Mouse (Mus musculus) adrenal gland, postnatal 10 days (tissue): ENCODE results near the gene C7. TPM values are rescaled to one million over a fixed set of nuclear protein-coding genes. Genes with fewer than 3 reads are reported as not detected.
"Not testable (repeated sequence)": the region's sequence is repeated elsewhere in the genome, so short reads cannot be mapped to it uniquely, and the experiment has no call there.

ENCODE experiments used
- DNase-seq: peaks from one replicate; pipeline ENCODE4 v3.0.0; 2021; ENCODE audit warnings: mixed read lengths
- long read RNA-seq, 2 experiments: library from polyadenylated mRNA; stranded (forward); transcript quantifications; one replicate each; pipeline ENCODE4 v2.0.0; 2021
- total RNA-seq, 2 experiments: library from RNA; stranded (reverse); gene quantifications; 2 replicates each; pipeline ENCODE4 v1.2.3; 2021

C7 gene
- 1 to 10 TPM; 6.4 to 6.6 TPM for total RNA-seq
- long read RNA-seq, experiment 1, partial matches to known transcripts = 0 of 3 reads
- long read RNA-seq, experiment 1, other reads (novel, unspliced or antisense) = 1 of 3 reads
- long read RNA-seq, experiment 2, partial matches to known transcripts = 1 of 3 reads
- long read RNA-seq, experiment 2, other reads (novel, unspliced or antisense) = 1 of 3 reads

DNA sequence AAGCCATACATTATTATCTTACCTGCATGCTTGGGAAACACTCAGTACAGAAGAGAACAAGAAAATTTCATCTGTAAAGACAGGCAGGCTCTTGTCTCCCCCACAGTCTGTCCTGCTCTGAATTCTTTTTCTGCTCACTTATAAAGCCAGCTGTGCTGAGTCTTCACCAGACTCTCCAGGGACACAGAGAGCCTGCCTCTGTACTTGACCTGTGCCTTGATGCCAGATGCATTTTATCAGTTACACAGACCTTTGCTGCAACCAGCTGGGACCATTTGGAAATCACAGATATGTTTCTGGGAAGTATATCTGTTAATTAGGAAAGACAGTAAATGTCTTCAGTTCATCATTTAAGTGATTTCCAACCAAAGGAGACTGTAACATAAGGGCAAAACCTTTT lies at the start of gene C7:
Gene C7, minus strand, starts transcription at position 106 of the 400 bp plus-strand sequence.
- DNase-seq = no peak

DNA sequence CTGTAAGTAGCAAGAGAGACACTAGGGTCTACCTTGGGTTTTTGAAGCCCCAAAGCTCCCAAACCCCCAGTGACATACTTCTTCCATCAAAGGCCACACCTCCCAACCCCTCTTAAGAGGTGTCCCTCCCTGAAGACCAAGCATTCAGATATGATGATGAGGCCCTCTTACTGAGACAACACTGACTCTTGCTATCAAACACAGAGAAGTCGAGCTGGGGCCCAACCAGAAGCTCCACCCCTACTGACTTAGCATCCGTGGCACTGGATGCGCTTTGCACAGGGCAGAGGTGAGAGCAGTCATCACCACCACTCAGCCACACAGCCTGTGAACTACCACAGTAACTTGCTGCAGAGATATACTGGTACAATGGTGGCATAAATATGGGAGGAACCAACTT lies 49.1 kb upstream of the C7 start:
- no peak for DNase-seq

DNA sequence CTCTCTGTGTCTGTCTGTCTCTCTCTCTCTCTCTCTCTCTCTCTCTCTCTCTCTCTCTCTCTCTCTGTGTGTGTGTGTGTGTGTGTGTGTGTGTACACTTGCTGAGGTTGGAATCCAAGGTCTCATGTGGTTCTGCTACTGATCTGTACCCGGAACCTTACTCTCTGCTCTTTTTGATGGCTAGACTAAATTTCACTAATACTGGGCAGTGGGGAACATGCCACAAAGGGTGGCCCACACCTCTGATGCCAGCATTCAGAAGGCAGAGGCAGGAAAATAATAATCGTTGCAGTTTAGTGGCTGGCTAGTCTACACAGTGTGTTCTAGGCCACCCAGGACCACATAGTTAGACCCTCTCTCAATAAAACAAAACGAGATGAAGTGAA lies 45.1 kb upstream of the C7 start:
- no peak for DNase-seq

DNA sequence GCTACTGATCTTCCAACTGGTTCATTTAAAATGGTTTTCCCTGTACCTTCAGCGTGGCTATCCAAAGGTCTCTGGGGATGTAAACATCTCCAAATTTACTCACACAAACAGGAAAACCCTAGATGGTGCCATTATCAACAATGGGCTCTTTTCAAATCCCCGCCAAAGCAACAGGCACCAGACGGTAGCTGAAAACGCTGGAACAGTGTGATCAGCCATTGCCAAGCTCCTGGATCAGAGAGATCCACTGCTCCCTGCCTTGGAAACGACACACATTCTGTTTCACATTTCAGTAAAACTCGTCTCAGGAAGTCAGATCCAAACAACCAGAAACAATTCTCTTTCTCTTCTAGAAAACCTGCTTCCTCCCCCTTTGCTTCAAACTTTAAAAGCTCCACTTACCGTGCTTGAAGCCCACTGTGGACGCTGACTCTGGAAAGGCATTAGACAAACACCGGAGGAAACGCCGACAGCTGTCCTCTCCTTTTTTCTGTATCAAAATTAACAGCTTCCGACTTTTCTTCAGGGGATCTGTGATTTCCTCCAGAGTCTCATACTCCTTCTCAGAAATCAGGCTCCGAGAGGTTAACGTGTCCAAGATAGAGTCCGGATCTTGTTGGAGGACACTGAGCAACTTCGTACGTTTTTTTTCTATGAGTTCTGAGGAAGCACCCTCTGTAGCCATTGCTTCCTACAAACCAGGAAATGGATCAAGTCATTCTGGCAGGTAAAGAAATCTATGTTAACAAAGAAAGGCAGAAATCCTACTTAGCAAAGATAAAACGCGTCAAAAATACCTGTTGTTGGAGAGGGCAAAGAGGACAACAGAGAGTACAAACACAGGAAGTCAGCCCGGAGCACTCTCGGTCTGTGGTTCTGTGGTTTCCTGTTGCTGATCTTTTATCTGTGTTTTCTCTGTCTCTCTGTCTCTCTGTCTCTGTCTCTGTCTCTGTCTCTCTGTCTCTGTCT lies 44.4 kb upstream of the C7 start, which contains the start of gene Card6:
Gene Card6, minus strand, starts transcription at position 854 of the 969 bp plus-strand sequence.
- DNase-seq = peak; percentile 37

DNA sequence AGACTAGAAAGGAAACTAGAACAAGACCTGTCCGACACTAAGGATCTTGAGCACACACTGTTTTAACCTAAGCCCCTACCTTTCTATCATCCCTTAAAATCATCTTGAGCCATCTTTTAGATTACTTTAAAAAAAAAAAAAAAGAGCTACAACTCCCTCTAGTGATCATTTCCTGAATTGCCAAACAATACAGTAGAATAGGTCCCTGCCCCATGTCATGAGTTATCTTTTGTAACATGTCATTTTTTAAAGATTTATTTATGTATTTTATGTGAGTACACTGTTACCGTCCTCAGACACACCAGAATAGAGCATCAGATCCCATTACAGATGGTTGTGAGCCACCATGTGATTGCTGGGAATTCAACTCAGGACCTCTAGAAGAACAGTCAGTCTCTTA lies 42.8 kb upstream of the C7 start:
- no peak for DNase-seq

DNA sequence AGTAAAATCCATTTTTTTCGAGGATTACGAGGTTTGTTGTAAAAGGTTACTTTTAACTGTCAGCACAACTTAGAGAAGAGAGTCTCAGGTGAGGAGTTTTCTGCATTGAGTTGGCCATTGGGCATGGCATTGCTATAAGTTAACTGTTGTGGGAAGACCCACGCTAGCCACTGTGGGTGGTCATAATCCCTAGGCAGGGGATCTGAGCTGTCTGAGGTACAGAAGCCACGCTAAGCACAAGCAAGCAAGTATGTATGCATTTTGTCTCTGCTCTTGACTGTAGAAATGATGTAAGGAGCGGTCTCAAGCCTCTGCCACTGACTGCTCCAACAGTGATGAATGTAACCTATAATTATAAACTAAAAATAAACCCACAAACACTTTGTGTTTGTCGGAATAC lies 42.4 kb upstream of the C7 start:
- no peak for DNase-seq

DNA sequence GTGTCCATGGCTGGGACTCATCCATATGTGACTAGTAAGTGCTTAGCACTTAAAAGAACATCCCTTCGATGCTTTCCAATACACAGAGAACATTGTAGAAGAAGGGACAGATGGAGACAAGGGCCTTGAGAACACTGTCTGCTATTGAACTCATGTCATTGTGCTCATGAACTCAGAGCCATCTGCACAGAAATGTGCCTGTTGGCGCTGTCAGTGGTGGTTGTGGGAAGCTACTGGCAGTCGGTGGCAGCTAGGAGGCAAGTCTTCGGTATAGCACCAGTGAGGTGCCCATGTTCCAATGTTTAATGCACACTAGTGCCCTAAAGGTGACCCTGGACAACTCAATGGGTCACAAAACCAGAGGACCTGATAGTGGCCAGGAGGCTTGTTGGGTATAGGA lies 38.8 kb upstream of the C7 start:
- no peak for DNase-seq

DNA sequence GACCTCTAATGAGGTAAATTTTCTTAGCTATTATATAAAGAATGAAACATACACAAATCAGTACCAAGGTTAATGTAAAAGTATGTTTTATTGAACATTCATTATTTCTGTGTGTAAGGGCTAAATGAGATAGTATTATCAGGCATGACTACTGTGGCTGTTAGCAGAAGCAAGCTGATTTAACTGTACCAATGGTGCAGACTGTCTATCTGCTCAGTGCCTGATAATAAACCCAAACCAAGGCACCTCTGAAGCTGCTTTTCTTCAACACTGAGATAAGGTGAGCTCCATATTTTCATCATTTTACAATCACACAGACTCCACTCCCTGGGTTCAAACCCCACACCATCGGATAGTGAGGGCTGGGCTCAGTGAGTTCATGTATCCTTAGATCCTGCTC lies 33.8 kb upstream of the C7 start:
- no peak for DNase-seq

DNA sequence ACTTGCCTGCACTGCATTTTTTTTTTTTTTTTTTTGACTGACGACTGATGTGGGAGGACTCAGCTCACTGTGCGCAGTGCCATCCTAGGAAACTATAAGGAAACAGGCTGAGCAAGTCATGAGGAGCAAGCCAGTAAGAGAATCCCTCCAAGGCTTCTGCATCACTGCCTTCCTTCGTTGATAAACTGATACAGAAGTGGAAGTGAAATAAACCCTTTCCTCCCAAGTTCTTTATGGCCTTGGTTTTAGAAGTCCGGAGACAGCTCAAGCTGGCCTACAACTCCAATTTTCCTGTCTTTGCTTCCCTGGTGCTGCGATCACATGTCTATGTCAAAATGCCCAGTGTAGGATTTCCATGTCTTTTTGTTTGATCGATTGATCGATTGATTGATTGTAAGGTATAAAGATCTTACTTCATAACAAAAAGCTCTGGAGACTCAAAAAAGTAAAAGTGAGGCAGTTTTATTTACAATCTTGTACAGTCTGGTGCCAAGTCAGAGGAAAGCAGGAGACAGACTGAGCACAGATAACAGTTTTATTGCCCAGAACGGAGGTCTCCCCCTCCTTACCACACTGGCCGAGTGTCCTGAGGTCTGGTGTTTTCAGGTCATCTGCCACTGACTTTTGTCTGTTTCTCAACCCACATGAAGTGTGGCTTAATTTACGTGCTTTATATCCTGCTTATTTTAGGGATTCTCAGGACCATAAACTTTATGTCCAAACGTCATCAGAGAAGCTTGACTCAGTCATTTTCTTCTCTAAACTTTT lies 32.2 kb upstream of the C7 start:
- DNase-seq = no peak

DNA sequence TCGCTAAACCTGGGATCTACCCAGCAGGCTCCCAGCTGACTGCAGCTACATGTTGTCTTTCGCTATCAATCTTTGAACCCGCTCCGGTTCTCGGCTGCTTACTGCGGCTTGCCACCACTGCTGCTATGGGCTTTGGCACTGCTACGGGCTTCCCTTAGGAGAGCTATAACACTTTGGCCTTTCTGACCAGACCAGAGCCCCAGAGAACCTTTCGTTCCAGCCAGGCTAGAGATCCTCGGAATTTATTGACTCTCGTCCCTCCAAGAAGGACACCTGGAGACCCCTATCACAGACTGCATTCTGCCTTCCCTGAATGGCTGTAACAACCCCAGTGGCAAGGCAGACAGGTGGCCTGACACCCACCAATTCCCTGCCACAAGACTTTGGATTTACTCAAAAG lies 26.6 kb upstream of the C7 start:
- DNase-seq = no peak

DNA sequence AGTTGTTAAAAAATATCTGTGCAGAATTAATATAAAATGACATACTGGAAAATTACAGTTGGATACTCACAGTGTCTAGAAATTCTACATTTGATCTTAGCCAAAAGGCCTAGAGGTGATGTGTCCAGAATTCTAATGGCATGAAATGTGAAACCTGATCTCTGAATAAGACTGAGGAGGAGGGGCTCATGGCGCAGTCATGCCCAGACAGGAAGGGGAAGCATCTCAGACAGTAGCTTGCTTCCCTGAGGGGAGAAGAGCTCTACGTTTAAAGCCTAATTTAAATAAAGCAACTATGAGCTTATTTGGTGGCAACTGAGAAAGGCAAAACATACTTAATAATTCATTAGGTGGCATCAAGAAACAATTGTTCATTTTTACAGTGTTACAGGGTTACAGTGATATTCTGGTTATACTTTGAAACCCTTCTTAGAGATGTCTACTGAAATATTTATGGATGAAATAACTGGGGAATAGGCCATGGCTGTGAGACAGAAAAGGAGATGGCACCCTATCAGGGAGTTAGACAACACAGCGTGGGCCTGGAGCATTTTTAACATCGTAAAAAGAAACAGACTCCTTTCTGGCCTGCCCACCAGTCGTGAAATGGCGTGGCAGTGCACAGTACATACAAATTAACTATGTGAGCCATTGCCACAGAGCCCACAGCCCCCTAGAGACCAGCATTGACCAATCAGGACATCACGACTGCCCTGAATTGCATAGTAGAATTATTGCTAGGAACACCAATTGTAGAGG lies 25.5 kb upstream of the C7 start:
- no peak for DNase-seq

DNA sequence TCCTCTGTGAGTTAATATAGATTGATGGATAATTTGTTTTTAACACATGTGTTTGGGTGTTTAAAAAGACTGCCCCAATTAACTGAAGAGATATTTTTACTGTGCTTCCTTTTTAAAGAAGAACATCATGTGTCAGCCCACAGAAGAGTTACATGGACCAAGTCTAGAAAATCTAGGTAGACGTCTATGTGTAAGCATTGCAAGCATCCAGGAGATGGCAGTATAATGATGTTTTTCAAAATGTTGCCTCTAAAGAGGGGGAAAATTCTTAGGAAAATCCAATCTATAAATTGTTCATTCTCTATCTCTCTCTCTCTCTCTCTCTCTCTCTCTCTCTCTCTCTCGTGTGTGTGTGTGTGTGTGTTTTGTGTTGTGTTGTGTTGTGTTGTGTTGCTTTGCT lies 22.6 kb upstream of the C7 start:
- no peak for DNase-seq

DNA sequence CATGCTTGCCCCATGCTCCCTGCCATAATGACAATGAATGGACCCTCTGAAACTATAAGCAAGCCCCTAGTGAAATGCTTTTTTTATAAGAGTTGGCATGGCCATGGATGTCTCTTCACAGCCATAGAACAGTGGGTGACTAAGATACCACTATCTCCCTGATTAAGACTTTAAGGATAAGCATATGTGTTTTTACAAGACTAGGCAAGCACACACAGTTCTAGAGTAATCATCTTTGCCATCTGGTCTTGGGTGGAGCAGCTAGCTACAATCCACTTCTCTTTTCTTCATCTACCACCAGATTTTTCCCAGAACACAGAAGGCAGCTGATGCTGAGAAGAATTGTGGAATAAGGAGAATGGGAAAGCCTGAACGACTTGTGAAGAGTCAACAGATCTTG lies 17.7 kb upstream of the C7 start:
- DNase-seq = no peak

DNA sequence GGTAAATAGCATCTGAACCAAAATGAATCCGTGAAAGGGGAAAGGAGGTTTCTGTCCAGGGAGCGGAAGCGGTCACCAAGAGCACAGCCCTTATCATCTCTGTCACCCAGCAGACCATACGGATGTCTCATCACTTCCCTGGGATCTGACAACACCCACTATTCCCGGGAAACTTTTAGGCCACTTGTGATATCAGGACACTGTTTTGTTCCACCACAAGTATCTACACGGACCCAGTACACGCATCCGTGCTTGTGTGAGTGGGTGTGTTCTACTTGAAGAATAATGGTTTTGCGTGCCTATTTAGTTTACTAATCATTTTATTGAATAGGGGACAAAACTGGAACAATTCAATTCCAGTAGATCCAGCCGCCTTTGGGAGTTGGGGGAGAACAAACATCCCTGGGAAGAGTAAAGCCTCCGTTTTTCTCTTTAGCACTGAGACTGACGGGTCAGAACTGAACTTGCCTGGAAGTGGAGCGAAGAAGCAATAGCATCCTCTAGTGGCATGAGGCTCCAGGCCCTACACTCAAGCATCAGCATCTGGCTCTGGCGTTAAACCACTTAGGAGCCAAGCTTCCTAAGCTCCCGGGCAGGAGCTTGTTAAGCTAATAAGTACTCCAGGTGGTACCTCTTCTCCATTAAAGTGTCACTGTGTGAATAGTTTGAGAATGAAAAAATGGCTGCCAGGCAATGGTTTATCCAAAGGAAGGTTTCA lies 5.4 kb upstream of the C7 start:
- peak; percentile 15 for DNase-seq

DNA sequence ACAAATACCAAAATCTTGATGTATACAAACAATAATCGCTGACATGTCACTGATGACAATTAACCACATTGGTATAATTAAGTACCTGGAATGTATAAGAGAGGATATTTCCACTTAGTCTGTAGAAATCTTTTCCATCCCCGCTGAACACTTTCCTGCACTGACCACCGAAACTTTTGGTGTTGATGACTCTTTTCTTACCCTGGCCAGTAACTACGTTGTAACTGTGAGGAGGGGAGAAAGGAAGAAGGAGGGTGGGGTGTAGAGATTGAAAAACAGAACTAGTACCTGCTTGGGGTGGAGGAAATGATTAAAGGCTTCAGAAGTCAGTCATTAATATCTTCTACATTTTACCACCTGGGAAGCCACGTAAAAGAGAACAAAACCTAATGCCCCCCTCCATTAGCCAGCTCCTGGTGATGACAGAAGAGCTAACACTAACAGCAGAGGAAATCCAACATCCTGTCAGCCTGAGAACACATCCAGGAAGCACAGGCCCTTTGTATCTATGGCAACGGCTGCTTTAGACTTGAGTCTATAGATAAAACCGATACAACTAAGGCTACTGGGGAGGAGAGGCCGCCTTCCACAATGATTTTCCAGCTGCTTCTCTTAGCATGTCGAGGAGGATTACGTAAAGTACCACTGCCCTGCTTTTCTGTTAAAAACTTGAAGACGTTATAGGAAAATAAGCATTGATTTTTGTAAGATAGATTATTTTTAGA lies 17.8 kb downstream of the C7 start:
- DNase-seq = no peak

DNA sequence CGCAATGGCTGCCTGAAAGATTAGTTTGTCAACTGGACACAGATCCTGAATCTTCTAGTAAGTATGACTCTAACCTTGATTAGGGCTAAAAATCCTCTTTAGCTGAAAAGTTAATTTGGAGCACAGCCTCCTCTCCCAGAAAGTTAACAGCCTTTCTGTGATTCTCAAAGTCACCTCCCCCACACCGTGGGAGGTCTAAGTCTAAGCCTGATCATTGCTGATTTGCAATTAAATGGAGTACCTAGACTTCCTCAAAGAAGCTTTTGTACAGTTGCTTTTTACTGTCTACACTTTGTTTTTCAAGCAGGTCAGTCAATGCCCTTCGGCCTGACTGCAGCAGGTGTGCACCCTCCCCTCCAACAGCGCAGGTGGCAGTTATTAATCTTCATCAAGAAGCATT lies 34.3 kb downstream of the C7 start:
- DNase-seq = no peak

DNA sequence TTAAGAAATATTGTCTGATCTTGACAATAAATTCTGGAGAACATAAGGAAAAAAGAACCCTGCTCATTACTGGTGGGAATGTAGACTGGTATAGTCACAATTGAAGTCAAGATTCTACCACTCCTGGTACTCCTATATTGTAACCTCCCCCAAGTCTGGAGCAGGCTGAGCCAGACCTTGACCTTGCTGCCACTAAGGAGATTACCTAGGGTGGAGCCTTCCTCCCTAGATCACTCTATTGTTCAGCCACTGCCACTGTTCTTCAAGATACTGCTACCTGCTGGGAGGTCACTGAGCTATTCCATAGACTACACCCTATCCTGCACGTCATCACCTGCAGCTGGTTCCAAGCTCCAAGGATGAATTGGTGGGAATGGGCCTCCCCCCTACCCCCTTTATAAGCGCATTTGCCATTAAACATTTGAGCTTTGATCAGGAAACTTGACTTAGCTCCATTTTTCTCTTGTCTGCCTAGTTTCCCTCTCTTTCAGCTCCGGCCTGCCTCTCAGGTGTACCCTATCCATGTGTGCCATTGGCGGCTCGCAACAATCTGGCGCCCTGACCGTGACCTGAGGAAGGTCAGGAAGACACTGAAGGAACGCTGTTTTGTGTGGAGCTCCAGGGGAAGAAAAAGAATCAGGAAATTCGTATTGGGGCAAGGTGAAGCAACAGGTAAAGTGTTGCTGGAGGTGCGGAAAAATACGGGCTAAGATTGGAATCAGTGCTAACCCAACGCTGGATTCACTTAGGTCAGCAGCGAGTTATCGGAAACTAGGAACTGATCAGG lies 39.9 kb downstream of the C7 start:
- not testable (repeated sequence) for DNase-seq

DNA sequence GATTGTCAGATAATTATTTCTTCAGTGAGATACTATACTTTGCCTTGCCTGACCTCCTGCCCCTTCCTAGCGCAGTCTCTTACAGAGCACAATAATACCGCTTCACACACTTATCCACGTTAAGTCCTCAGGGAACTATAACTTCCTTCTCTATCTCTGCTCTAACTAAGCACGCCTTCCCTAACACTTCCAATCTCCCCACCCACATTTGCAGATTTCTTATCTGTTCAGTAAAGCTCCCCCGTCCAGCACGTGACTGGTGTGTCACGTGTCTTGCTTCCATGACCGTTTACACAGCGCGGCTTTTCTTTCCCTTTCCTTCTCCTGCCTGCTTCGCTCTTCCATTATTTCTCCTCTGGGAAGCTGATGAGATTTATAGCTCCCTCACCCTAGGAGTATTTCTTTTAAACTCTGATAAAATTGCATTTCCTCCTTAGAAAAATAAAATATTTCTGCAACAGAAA lies 53.9 kb downstream of the C7 start:
- DNase-seq = peak; percentile 32

DNA sequence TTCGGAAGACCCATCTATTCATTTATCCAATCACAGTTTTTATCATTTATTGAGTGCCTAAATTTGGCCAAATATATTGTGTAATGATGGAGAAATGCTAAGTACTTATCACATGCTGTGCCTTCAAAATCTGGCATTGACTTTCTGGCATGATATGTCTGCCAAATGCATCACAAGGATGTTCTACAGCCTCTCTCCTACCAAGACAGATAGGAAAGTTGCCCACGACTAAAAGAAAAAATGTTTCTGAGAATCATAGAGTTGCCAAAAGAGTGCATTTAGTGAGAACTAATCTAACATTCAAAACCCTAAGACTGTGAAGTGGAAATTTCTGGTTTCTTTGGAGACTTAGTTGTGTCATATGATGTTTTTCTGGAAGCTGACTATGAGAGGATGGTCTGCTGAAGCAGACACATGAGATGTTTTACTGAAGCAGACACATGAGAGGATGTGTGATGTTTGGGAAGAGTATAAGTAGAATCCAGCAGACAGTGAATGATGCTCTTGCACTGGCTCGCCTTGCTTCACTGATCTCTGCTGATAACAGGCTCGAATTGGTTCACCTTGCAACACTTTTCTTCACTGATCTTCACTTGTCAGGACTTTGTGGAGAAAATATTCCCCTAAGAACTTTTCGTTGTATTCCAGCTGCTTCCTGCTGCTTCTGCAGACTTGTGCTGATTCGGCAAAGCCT lies 59.9 kb downstream of the C7 start:
- no peak for DNase-seq
